8 mouse cellular contexts compared by ENCODE assay signal in genomic region chr7:81991611-81992061, GRCm38 (mm10). TPM values are rescaled to one million over a fixed set of nuclear protein-coding genes. Genes with fewer than 3 reads are reported as not detected.
DNase-seq lines count a peak whose midpoint lies in the region; ATAC-seq lines count a peak whose summit lies in the region.

No protein-coding gene starts in this region.

- WGBS in liver, embryonic 11.5 days: 2% methylated on average over 36 of the region's 36 CpGs
- WGBS in embryonic facial prominence, embryonic 10.5 days: under 1% methylated on average over 36 of the region's 36 CpGs
- under 1% methylated on average over 36 of the region's 36 CpGs for WGBS in intestine, embryonic 15.5 days
- WGBS in neural tube, embryonic 12.5 days: 1% methylated on average over 36 of the region's 36 CpGs

- peak overlapping the region; percentile 48 for H3K4me3 ChIP-seq in liver, embryonic 11.5 days (ENCODE audit: low read depth, low read length)
- peak overlapping the region; percentile 68 for H3K4me3 ChIP-seq in embryonic facial prominence, embryonic 10.5 days
- peak overlapping the region; percentile 53 for H3K4me3 ChIP-seq in intestine, embryonic 15.5 days (replicated peaks)
- peak overlapping the region; percentile 55 for H3K4me3 ChIP-seq in neural tube, embryonic 12.5 days

- H3K4me2 ChIP-seq in liver, embryonic 11.5 days: peak overlapping the region; percentile 65
- peak overlapping the region; percentile 97 for H3K4me2 ChIP-seq in intestine, embryonic 15.5 days (replicated peaks)
- H3K4me2 ChIP-seq in neural tube, embryonic 12.5 days (replicated peaks): peak overlapping the region; percentile 95

- H3K27ac ChIP-seq in liver, embryonic 11.5 days (ENCODE audit: low read depth, low read length): peak overlapping the region; percentile 13; the same call in 1 of the 2 replicates
- peak overlapping the region; percentile 81 for H3K27ac ChIP-seq in embryonic facial prominence, embryonic 10.5 days (replicated peaks)
- H3K27ac ChIP-seq in intestine, embryonic 15.5 days: no peak overlapping the region
- no peak overlapping the region for H3K27ac ChIP-seq in neural tube, embryonic 12.5 days

- peak overlapping the region; percentile 53; the same call in 1 of the 2 replicates for H3K9ac ChIP-seq in liver, embryonic 11.5 days (ENCODE audit: low read depth, low read length)
- peak overlapping the region; percentile 41 for H3K9ac ChIP-seq in intestine, embryonic 15.5 days
- peak overlapping the region; percentile 57 for H3K9ac ChIP-seq in neural tube, embryonic 12.5 days

- intact Hi-C loops in left cerebral cortex, postnatal 4 days (cut with DNase I): no loop called here

- no peaks in the 10 kb centered on the region for H3K36me3 ChIP-seq in liver, embryonic 11.5 days (ENCODE audit: control insufficient read depth, insufficient read depth, low read length)
- H3K36me3 ChIP-seq in embryonic facial prominence, embryonic 10.5 days (replicated peaks): no peaks in the 10 kb centered on the region
- H3K36me3 ChIP-seq in intestine, embryonic 15.5 days: no peaks in the 10 kb centered on the region
- no peaks in the 10 kb centered on the region for H3K36me3 ChIP-seq in neural tube, embryonic 12.5 days

- H3K9me3 ChIP-seq in liver, embryonic 11.5 days (ENCODE audit: control insufficient read depth, low read length): no peaks in the 10 kb centered on the region
- H3K9me3 ChIP-seq in embryonic facial prominence, embryonic 10.5 days: no peaks in the 10 kb centered on the region
- no peaks in the 10 kb centered on the region for H3K9me3 ChIP-seq in intestine, embryonic 15.5 days
- H3K9me3 ChIP-seq in neural tube, embryonic 12.5 days: no peaks in the 10 kb centered on the region

- DNase-seq in liver, embryonic 11.5 days (ENCODE audit: low spot score): peak; percentile 43
- DNase-seq in liver: no peak
- DNase-seq in embryonic facial prominence, embryonic 10.5 days (ENCODE audit: low spot score): peak; percentile 62
- no peak for DNase-seq in natural killer cell, adult 2 months (ENCODE audit: low spot score in 2 of 2)
- no peak for DNase-seq in left cerebral cortex, postnatal 4 days
- DNase-seq in cerebellum, postnatal 36 days: no peak

- peaks cover 78% of the 10 kb centered on the region for H3K27me3 ChIP-seq in liver, embryonic 11.5 days (replicated peaks; ENCODE audit: control insufficient read depth, insufficient read depth, low read length)
- peaks cover 93% of the 10 kb centered on the region for H3K27me3 ChIP-seq in embryonic facial prominence, embryonic 10.5 days (replicated peaks; ENCODE audit: low read depth, poor library complexity, severe bottlenecking)
- H3K27me3 ChIP-seq in intestine, embryonic 15.5 days (replicated peaks): peaks cover 55% of the 10 kb centered on the region
- peaks cover 76% of the 10 kb centered on the region for H3K27me3 ChIP-seq in neural tube, embryonic 12.5 days (replicated peaks)

- H3K4me1 ChIP-seq in liver, embryonic 11.5 days (replicated peaks; ENCODE audit: control insufficient read depth, insufficient read depth, low read length): no peaks in the 10 kb centered on the region
- H3K4me1 ChIP-seq in embryonic facial prominence, embryonic 10.5 days: peaks cover 41% of the 10 kb centered on the region
- H3K4me1 ChIP-seq in intestine, embryonic 15.5 days (replicated peaks): peaks cover 12% of the 10 kb centered on the region
- H3K4me1 ChIP-seq in neural tube, embryonic 12.5 days: peaks cover 16% of the 10 kb centered on the region

- ATAC-seq in liver, embryonic 11.5 days (replicated peaks; ENCODE audit: low FRiP score): no peak
- ATAC-seq in intestine, embryonic 15.5 days: peak; percentile 42; the same call in 1 of the 2 replicates
- no peak; the same call in 1 of the 2 replicates for ATAC-seq in neural tube, embryonic 12.5 days (ENCODE audit: low FRiP score, low read depth)

RNA-seq across cellular contexts. Expression of gene Bnc1, which starts 0.5 kb away (rescaled TPM):
- 5.1 and 7.0 TPM in 2 replicates for polyA plus RNA-seq in liver, embryonic 11.5 days (2014; fragmentation: Nextera tagmentation; extraction: Ambion mirVana)
- 3.1 and 4.5 TPM in 2 replicates for polyA plus RNA-seq in embryonic facial prominence, embryonic 10.5 days (2016; fragmentation: Nextera tagmentation; extraction: Ambion mirVana)
- polyA plus RNA-seq in intestine, embryonic 15.5 days (2015; fragmentation: Nextera tagmentation; extraction: Ambion mirVana): 2.8 and 3.7 TPM in 2 replicates
- 1.4 and 2.4 TPM in 2 replicates for polyA plus RNA-seq in neural tube, embryonic 12.5 days (2016; fragmentation: Nextera tagmentation; extraction: Ambion mirVana)
- total RNA-seq in left cerebral cortex, postnatal 4 days (2021): not detected

RNA-seq across cellular contexts. Expression of gene Hdgfl3, which starts 57.4 kb away (rescaled TPM):
- 5.0 and 5.9 TPM in 2 replicates for polyA plus RNA-seq in liver, embryonic 11.5 days (2014; fragmentation: Nextera tagmentation; extraction: Ambion mirVana)
- 23.6 and 27.5 TPM in 2 replicates for polyA plus RNA-seq in embryonic facial prominence, embryonic 10.5 days (2016; fragmentation: Nextera tagmentation; extraction: Ambion mirVana)
- polyA plus RNA-seq in intestine, embryonic 15.5 days (2015; fragmentation: Nextera tagmentation; extraction: Ambion mirVana): 10.1 and 10.9 TPM in 2 replicates
- polyA plus RNA-seq in neural tube, embryonic 12.5 days (2016; fragmentation: Nextera tagmentation; extraction: Ambion mirVana): 57.1 and 57.4 TPM in 2 replicates
- 100 to 1,000 TPM; 124 to 126 TPM for total RNA-seq in left cerebral cortex, postnatal 4 days (2021)

Comparison
In these comparisons a context has a peak if more than half of its experiments do, and no peak if none do; other contexts are left out.
1. DNase-seq: peak in liver, embryonic 11.5 days (single experiment) and embryonic facial prominence, embryonic 10.5 days (single experiment); none in liver (single experiment), natural killer cell, adult 2 months (0 of 2), left cerebral cortex, postnatal 4 days (single experiment) and cerebellum, postnatal 36 days (0 of 2).
2. H3K27ac ChIP-seq: peak in liver, embryonic 11.5 days (single experiment) and embryonic facial prominence, embryonic 10.5 days (single experiment); none in intestine, embryonic 15.5 days (single experiment) and neural tube, embryonic 12.5 days (single experiment).
3. Peak in every context shown above with its lines, with median percentiles within 50 percentile points of each other: H3K4me2 ChIP-seq, H3K4me3 ChIP-seq and H3K9ac ChIP-seq.